Mouse (Mus musculus) forebrain, postnatal 0 days (tissue): ENCODE measurements at regions not wholly inside any gene's neighbourhood (a gene's known extent, or its start where the extent isn't known, plus 50 kb on each side); places are given as distances from the start of the nearest gene placed in this dataset.
A peak's percentile ranks its signal among the peaks of the same experiment; 100 is the strongest.
"Not testable (repeated sequence)": the region's sequence is repeated elsewhere in the genome, so short reads cannot be mapped to it uniquely, and the experiment has no call there.

Experiments
- ATAC-seq: fragments of 200-750 bp; cut with Nextera tagmentation; 2 replicates; pipeline ENCODE4 v1.8.0; 2017; ENCODE audit warnings: mild to moderate bottlenecking, moderate library complexity
- DNase-seq: peaks from one replicate; pipeline ENCODE4 v3.0.0-alpha.2; 2015
- H3K27ac ChIP-seq: fragments of 300-500 bp; sonication (generic); 2 replicates; pipeline ENCODE4 v1.5.1; 2014; ENCODE audit warnings: low read depth, mild to moderate bottlenecking, antibody characterized with exemption, low read length, moderate library complexity, mixed read lengths
- H3K27me3 ChIP-seq: fragments of 300-500 bp; sonication (generic); 2 replicates; pipeline ENCODE4 v1.6.1; 2014; ENCODE audit warnings: mild to moderate bottlenecking, low read length, mixed read lengths; ENCODE audit not compliant: insufficient read depth
- H3K36me3 ChIP-seq: fragments of 300-500 bp; sonication (generic); 2 replicates; pipeline ENCODE4 v1.6.1; 2014; ENCODE audit warnings: mild to moderate bottlenecking, moderate library complexity; ENCODE audit not compliant: insufficient read depth
- H3K4me1 ChIP-seq: fragments of 300-500 bp; sonication (generic); 2 replicates; pipeline ENCODE4 v1.6.1; 2014; ENCODE audit warnings: antibody characterized with exemption; ENCODE audit not compliant: insufficient read depth
- H3K4me2 ChIP-seq: fragments of 300-500 bp; sonication (generic); 2 replicates; pipeline ENCODE4 v1.6.1; 2014; ENCODE audit warnings: low read depth, mild to moderate bottlenecking, moderate library complexity
- H3K4me3 ChIP-seq: fragments of 300-500 bp; sonication (generic); 2 replicates; pipeline ENCODE4 v1.5.1; 2014; ENCODE audit warnings: low read depth, low read length, mixed read lengths
- H3K9ac ChIP-seq: fragments of 300-500 bp; sonication (generic); 2 replicates; pipeline ENCODE4 v1.6.1; 2014; ENCODE audit warnings: mild to moderate bottlenecking
- H3K9me3 ChIP-seq: fragments of 300-500 bp; sonication (generic); 2 replicates; pipeline ENCODE4 v1.6.1; 2016; ENCODE audit warnings: low read length
- CTCF ChIP-seq: sonication (generic); IDR thresholded peaks from 2 replicates; pipeline ENCODE4 v1.5.1; 2016; ENCODE audit warnings: antibody characterized with exemption, control low read depth, low read depth
- WGBS: fragments of 180-500 bp; shearing (Covaris S2); extraction: QIAGEN DNeasy Blood & Tissue Kit; methylation state at CpG from one replicate; pipeline ENCODE4 v1.1.7; 2014; 5-methylcytosine and 5-hydroxymethylcytosine counted together

DNA sequence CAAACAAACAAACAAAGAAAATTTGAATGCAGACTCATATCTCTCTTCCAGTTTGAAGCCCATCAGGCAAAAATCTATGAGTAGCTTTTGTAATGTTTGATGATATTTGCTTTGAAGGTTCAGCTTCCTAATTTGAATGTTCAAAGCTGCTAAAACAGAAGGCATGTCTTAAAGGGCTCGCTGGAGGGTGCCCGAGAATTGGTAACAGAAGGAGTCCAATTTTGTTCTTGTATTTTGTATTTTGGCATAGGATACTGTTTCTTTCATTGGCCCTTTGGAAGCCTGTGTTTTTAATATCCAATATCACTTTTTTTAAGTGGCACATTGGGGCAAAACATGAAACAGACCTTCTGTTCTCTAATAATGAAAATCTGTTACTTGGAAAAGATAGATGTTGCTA, 683.2 kb upstream of the Negr1 start:
- H3K4me2 ChIP-seq: no peak overlapping the region
- H3K27ac ChIP-seq: no peak overlapping the region
- H3K36me3 ChIP-seq: no peaks in the 10 kb centered on the region
- H3K27me3 ChIP-seq: no peaks in the 10 kb centered on the region
- no peak overlapping the region for H3K9ac ChIP-seq
- 52% methylated on average over 2 of the region's 2 CpGs for WGBS
- H3K4me1 ChIP-seq: no peaks in the 10 kb centered on the region; the same call in 1 of the 2 replicates
- no peaks in the 10 kb centered on the region for H3K9me3 ChIP-seq
- no peak for TF ChIP-seq CTCF
- no peak overlapping the region for H3K4me3 ChIP-seq
- peak; percentile 48 for DNase-seq
- ATAC-seq: peak; percentile 48; the same call in 1 of the 2 replicates

DNA sequence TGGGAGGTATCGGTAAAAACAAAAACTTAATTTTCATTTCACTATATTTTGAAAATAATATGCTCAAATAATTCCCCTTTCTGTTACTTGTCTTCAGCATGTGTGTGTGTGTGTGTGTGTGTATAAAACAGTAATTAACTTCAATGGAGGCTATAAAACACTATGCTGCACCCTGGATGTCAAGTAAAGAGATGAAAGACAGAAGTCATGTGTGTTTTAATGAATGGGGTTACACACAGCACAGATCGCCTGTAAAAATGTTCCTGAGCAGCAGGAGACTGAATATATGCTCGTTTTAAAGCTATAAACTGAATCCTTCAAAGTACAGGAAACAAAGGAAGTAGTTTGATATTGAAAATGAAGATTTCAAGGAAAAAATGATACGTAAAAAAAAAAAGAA, 680.9 kb upstream of the Negr1 start:
- Histone ChIP-seq H3K4me1 (no peaks in the 10 kb centered on the region; the same call in 1 of the 2 replicates), H3K27me3 (no peaks in the 10 kb centered on the region), H3K36me3 (no peaks in the 10 kb centered on the region), H3K27ac (no peak overlapping the region), H3K4me2 (no peak overlapping the region), H3K4me3 (no peak overlapping the region), H3K9me3 (no peaks in the 10 kb centered on the region), H3K9ac (no peak overlapping the region)
- 69% methylated on average over 4 of the region's 4 CpGs for WGBS
- no peak for TF ChIP-seq CTCF
- ATAC-seq (no peak), DNase-seq (no peak)

DNA sequence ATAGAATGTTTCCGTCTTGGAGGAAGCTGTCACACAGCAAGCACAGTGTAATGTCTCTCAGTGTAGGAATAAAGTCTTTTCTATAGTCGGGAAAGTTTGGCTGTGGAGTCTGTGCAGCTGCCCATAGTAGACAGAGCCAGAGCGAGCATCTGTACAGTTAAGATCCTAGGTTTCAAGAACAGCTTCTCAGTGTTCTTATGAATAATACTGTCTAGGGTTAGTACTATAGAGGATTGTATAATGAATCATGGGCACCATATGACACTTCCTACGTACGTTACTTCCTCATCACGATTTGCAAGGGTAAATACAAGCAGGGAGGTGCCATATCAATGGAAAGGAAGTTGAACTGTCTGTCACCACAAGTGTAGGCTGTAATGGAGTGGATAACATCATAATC, 645.6 kb upstream of the Negr1 start:
- ATAC-seq (peak; percentile 25; the same call in 1 of the 2 replicates), DNase-seq (peak; percentile 3)
- TF ChIP-seq CTCF: no peak
- H3K4me2 ChIP-seq: no peak overlapping the region
- H3K36me3 ChIP-seq: no peaks in the 10 kb centered on the region
- WGBS: 80% methylated on average over 6 of the region's 6 CpGs
- H3K27ac ChIP-seq: no peak overlapping the region
- no peak overlapping the region for H3K9ac ChIP-seq
- no peak overlapping the region for H3K4me3 ChIP-seq
- no peaks in the 10 kb centered on the region for H3K27me3 ChIP-seq
- H3K9me3 ChIP-seq: no peaks in the 10 kb centered on the region
- H3K4me1 ChIP-seq: no peaks in the 10 kb centered on the region

DNA sequence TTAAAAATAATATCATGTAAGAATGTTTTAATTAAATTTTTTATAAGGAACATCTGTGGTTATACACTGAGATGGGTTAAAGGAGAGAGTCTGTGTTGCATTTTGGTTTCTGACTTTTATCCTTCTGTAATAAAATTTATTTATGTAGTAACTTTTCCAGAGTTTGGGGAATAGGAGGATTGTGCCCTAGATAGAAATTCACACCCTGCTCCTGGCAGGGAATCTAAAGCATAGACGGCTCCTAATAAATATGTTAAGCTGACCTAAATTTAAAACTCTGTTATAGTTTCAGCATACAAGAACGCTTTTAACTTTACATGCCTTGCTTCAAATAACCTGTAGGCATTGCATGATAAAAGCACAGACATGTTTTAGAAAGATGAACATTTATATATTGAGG, 618.7 kb upstream of the Negr1 start:
- Histone ChIP-seq H3K36me3 (no peaks in the 10 kb centered on the region), H3K9ac (no peak overlapping the region), H3K27me3 (no peaks in the 10 kb centered on the region), H3K9me3 (no peaks in the 10 kb centered on the region), H3K4me1 (no peaks in the 10 kb centered on the region), H3K4me3 (no peak overlapping the region), H3K4me2 (no peak overlapping the region), H3K27ac (no peak overlapping the region)
- no peak for TF ChIP-seq CTCF
- WGBS: 83% methylated on average over 2 of the region's 2 CpGs
- ATAC-seq (no peak), DNase-seq (no peak)

DNA sequence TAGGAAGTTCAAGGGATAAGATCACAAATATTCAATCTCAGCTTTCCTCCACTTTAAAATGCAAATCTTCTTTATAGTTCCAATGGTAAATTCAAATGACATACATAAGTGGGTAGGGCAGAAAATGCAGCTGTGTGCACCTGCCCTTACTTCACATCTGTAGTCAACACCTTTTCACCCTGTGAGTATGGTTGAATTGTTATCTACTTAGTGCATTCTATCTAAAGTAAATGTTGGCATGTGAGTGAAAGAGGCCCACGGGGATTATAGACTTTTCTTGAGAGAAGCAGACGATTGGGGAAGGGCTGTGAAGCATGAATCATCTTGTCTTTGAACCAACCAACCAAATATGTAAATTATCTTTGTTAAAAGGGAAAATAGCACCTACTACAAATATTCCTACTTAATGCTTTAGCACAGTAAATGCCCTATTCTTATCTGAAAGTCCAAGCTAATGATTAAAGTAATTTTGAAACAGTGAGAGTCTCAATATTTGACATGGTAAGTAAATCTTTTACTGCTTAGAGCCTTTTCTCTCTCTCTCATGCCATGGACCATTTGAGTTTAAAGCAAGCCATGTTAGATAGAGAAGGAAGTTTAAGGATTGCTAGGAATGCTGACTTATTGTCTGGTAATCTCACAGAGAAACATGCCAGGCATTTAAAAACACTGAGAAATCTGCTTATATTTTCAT, 617.4 kb upstream of the Negr1 start:
- Histone ChIP-seq H3K27me3 (no peaks in the 10 kb centered on the region), H3K4me3 (no peak overlapping the region), H3K36me3 (no peaks in the 10 kb centered on the region), H3K9ac (no peak overlapping the region), H3K9me3 (no peaks in the 10 kb centered on the region), H3K4me1 (no peaks in the 10 kb centered on the region), H3K27ac (no peak overlapping the region), H3K4me2 (no peak overlapping the region)
- ATAC-seq: no peak
- 17% methylated on average over 2 of the region's 2 CpGs for WGBS
- no peak for TF ChIP-seq CTCF
- DNase-seq: no peak

DNA sequence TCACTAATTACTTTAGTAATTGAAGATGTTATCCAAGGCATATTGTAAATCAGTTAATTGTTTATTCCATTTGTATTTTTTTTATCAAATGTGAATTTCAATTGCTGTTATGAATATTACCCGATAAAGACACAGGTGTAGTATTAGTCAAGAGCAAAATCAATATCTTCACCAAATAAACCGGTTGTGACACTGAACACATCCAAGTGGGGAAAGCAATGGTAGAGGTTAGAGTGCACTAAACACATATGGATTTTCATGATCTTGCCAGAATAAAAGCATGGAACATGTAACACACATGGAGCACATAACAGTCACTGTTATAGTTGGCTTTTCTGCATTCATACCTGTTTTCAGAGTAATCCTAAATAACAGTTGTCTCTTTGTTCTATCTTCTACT, 616.4 kb upstream of the Negr1 start:
- no peaks in the 10 kb centered on the region for H3K36me3 ChIP-seq
- H3K9me3 ChIP-seq: no peaks in the 10 kb centered on the region
- no peak overlapping the region for H3K9ac ChIP-seq
- DNase-seq (no peak), ATAC-seq (no peak)
- H3K27me3 ChIP-seq: no peaks in the 10 kb centered on the region
- WGBS: 96% methylated on average over 2 of the region's 2 CpGs
- no peak overlapping the region for H3K27ac ChIP-seq
- H3K4me1 ChIP-seq: no peaks in the 10 kb centered on the region
- H3K4me2 ChIP-seq: no peak overlapping the region
- TF ChIP-seq CTCF: no peak
- no peak overlapping the region for H3K4me3 ChIP-seq

DNA sequence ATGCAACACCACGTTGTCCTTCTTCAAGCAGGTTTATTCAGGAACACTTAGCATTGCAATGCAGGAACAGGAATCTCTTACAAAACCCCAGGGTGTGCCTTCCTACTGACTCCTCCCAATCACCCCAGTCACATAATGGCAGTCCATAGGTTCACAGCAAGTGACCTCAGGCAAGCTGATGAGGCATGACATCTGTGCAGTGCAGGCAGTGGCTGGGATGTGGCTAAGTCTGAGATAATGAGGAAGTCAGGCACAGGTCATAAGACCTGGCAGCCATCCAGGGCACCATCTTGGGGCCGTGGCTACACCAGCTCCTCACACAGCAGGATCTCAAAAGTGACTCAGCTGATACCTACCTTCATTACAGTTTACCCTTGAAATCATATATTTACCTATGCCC, 599.1 kb upstream of the Negr1 start:
- H3K4me3 ChIP-seq, H3K4me2 ChIP-seq, H3K36me3 ChIP-seq, H3K4me1 ChIP-seq, ATAC-seq, H3K9me3 ChIP-seq, H3K9ac ChIP-seq, H3K27me3 ChIP-seq, H3K27ac ChIP-seq, DNase-seq: not testable (repeated sequence)
- WGBS: 38% methylated on average over 2 of the region's 2 CpGs
